Mouse (Mus musculus) liver, embryonic 13.5 days (tissue): ENCODE measurements around the gene Sergef. TPM values are rescaled to one million over a fixed set of nuclear protein-coding genes. Genes with fewer than 3 reads are reported as not detected.

Source experiments
- ATAC-seq: fragments of 200-750 bp; cut with Nextera tagmentation; 2 replicates; pipeline ENCODE4 v1.8.0; 2017; ENCODE audit warnings: low read depth, mild to moderate bottlenecking, moderate number of reproducible peaks, moderate library complexity
- DNase-seq: peaks from one replicate; pipeline ENCODE4 v3.0.0; 2022
- H3K27ac ChIP-seq: fragments of 300-500 bp; sonication (generic); 2 replicates; pipeline ENCODE4 v1.5.1; 2015; ENCODE audit warnings: moderate library complexity, mild to moderate bottlenecking, inconsistent platforms
- H3K27me3 ChIP-seq: fragments of 300-500 bp; sonication (generic); 2 replicates; pipeline ENCODE4 v1.6.1; 2015; ENCODE audit warnings: mild to moderate bottlenecking, inconsistent platforms
- H3K36me3 ChIP-seq: fragments of 300-500 bp; sonication (generic); 2 replicates; pipeline ENCODE4 v1.6.1; 2015; ENCODE audit warnings: mild to moderate bottlenecking, inconsistent platforms
- H3K4me1 ChIP-seq: fragments of 300-500 bp; sonication (generic); replicated peaks from 2 replicates; pipeline ENCODE4 v1.6.1; 2015; ENCODE audit warnings: inconsistent platforms
- H3K4me2 ChIP-seq: fragments of 300-500 bp; sonication (generic); 2 replicates; pipeline ENCODE4 v1.6.1; 2015; ENCODE audit warnings: inconsistent platforms, mild to moderate bottlenecking, moderate library complexity
- H3K4me3 ChIP-seq: fragments of 300-500 bp; sonication (generic); replicated peaks from 2 replicates; pipeline ENCODE4 v1.5.1; 2015; ENCODE audit warnings: mild to moderate bottlenecking, inconsistent platforms
- H3K9ac ChIP-seq: fragments of 300-500 bp; sonication (generic); 2 replicates; pipeline ENCODE4 v1.6.1; 2015; ENCODE audit warnings: mild to moderate bottlenecking, inconsistent platforms
- H3K9me3 ChIP-seq: fragments of 300-500 bp; sonication (generic); replicated peaks from 2 replicates; pipeline ENCODE4 v1.6.1; 2016; ENCODE audit warnings: inconsistent platforms
- WGBS: fragments of 180-500 bp; shearing (Covaris S2); methylation state at CpG from one replicate; pipeline ENCODE4 v1.1.7; 2015; ENCODE audit not compliant: insufficient replicate concordance; 5-methylcytosine and 5-hydroxymethylcytosine counted together
- polyA plus RNA-seq: library from polyadenylated mRNA; unstranded; fragments of >200 nt; fragmentation: Nextera tagmentation; extraction: Ambion mirVana; gene quantifications from 2 replicates; pipeline ENCODE4 v1.2.1, GENCODE M21; 2015

The Sergef gene
- polyA plus RNA-seq, 1 experiment from 2014 or later, result 7.5 TPM

GRCm38 (mm10) chr7:46535429-46535799 is 104.2 kb downstream of the Sergef start:
- Histone ChIP-seq H3K27ac (no peak overlapping the region), H3K9ac (no peak overlapping the region), H3K36me3 (no peaks in the 10 kb centered on the region), H3K4me1 (no peaks in the 10 kb centered on the region), H3K4me3 (no peak overlapping the region), H3K9me3 (no peaks in the 10 kb centered on the region), H3K27me3 (no peaks in the 10 kb centered on the region), H3K4me2 (no peak overlapping the region)
- ATAC-seq, result no peak
- no peak for DNase-seq
- 44% methylated on average over 10 of the region's 10 CpGs for WGBS

GRCm38 (mm10) chr7:46534767-46535428 is 104.7 kb downstream of the Sergef start:
- Histone ChIP-seq H3K4me2 (no peak overlapping the region), H3K9me3 (no peaks in the 10 kb centered on the region), H3K27me3 (no peaks in the 10 kb centered on the region), H3K4me3 (no peak overlapping the region), H3K27ac (no peak overlapping the region), H3K4me1 (no peaks in the 10 kb centered on the region), H3K9ac (no peak overlapping the region), H3K36me3 (no peaks in the 10 kb centered on the region)
- DNase-seq (no peak), ATAC-seq (no peak)
- WGBS, result 76% methylated on average over 11 of the region's 11 CpGs

GRCm38 (mm10) chr7:46533518-46533917 is 106.1 kb downstream of the Sergef start:
- Histone ChIP-seq H3K9ac (no peak overlapping the region), H3K27ac (no peak overlapping the region), H3K36me3 (no peaks in the 10 kb centered on the region), H3K4me2 (no peak overlapping the region), H3K4me3 (no peak overlapping the region), H3K9me3 (no peaks in the 10 kb centered on the region), H3K27me3 (no peaks in the 10 kb centered on the region), H3K4me1 (no peaks in the 10 kb centered on the region)
- DNase-seq (no peak), ATAC-seq (no peak)
- 80% methylated on average over 11 of the region's 11 CpGs for WGBS

- H3K9ac ChIP-seq, result no peak overlapping the region
- peaks cover 8% of the 10 kb centered on the region for H3K4me1 ChIP-seq
- H3K27me3 ChIP-seq, result no peaks in the 10 kb centered on the region
- H3K4me3 ChIP-seq, result no peak overlapping the region
- no peak for ATAC-seq
- no peak for DNase-seq
- no peak overlapping the region for H3K4me2 ChIP-seq
- WGBS, result 39% methylated on average over 5 of the region's 5 CpGs
- no peak overlapping the region for H3K27ac ChIP-seq
- H3K9me3 ChIP-seq, result no peaks in the 10 kb centered on the region
- H3K36me3 ChIP-seq, result no peaks in the 10 kb centered on the region
Measured at GRCm38 (mm10) chr7:46531345-46531744, 108.3 kb downstream of the Sergef start.

GRCm38 (mm10) chr7:46529930-46530329 is 109.7 kb downstream of the Sergef start:
- Histone ChIP-seq H3K27me3 (no peaks in the 10 kb centered on the region), H3K36me3 (no peaks in the 10 kb centered on the region), H3K9me3 (no peaks in the 10 kb centered on the region), H3K4me2 (no peak overlapping the region), H3K4me3 (no peak overlapping the region), H3K9ac (no peak overlapping the region), H3K27ac (no peak overlapping the region), H3K4me1 (peaks cover 8% of the 10 kb centered on the region)
- no peak for DNase-seq
- WGBS, result 66% methylated on average over 8 of the region's 8 CpGs
- ATAC-seq, result no peak

GRCm38 (mm10) chr7:46529259-46529658 is 110.3 kb downstream of the Sergef start:
- Histone ChIP-seq H3K27ac (no peak overlapping the region), H3K27me3 (no peaks in the 10 kb centered on the region), H3K4me3 (no peak overlapping the region), H3K4me1 (peaks cover 8% of the 10 kb centered on the region), H3K9me3 (no peaks in the 10 kb centered on the region), H3K9ac (no peak overlapping the region), H3K36me3 (no peaks in the 10 kb centered on the region), H3K4me2 (no peak overlapping the region)
- DNase-seq, result no peak
- ATAC-seq, result no peak
- 75% methylated on average over 5 of the region's 5 CpGs for WGBS

- H3K9me3 ChIP-seq, result no peaks in the 10 kb centered on the region
- H3K36me3 ChIP-seq, result no peaks in the 10 kb centered on the region
- no peak overlapping the region for H3K9ac ChIP-seq
- no peak overlapping the region for H3K27ac ChIP-seq
- H3K4me3 ChIP-seq, result no peak overlapping the region
- no peak for DNase-seq
- ATAC-seq, result no peak
- H3K4me1 ChIP-seq, result peaks cover 8% of the 10 kb centered on the region
- no peaks in the 10 kb centered on the region for H3K27me3 ChIP-seq
- no peak overlapping the region for H3K4me2 ChIP-seq
- 15% methylated on average over 6 of the region's 6 CpGs for WGBS
Measured at GRCm38 (mm10) chr7:46526665-46527154, 112.9 kb downstream of the Sergef start.

GRCm38 (mm10) chr7:46523215-46523614 is 116.4 kb downstream of the Sergef start:
- Histone ChIP-seq H3K27ac (no peak overlapping the region), H3K4me1 (peaks cover 8% of the 10 kb centered on the region), H3K4me2 (no peak overlapping the region), H3K27me3 (no peaks in the 10 kb centered on the region), H3K9ac (no peak overlapping the region), H3K4me3 (no peak overlapping the region), H3K9me3 (no peaks in the 10 kb centered on the region), H3K36me3 (no peaks in the 10 kb centered on the region)
- no peak for ATAC-seq
- DNase-seq, result no peak
- WGBS, result 55% methylated on average over 7 of the region's 7 CpGs

GRCm38 (mm10) chr7:46521794-46522193 is 117.8 kb downstream of the Sergef start:
- H3K9ac ChIP-seq, result no peak overlapping the region
- H3K9me3 ChIP-seq, result no peaks in the 10 kb centered on the region
- H3K4me3 ChIP-seq, result no peak overlapping the region
- 85% methylated on average over 17 of the region's 17 CpGs for WGBS
- ATAC-seq, result no peak
- no peak for DNase-seq
- H3K27ac ChIP-seq, result no peak overlapping the region
- no peak overlapping the region for H3K4me2 ChIP-seq
- H3K4me1 ChIP-seq, result peaks cover 2% of the 10 kb centered on the region
- no peaks in the 10 kb centered on the region for H3K36me3 ChIP-seq
- no peaks in the 10 kb centered on the region for H3K27me3 ChIP-seq

GRCm38 (mm10) chr7:46519148-46519547 is 120.5 kb downstream of the Sergef start:
- H3K4me1 ChIP-seq, result no peaks in the 10 kb centered on the region
- no peak overlapping the region for H3K9ac ChIP-seq
- no peak overlapping the region for H3K4me3 ChIP-seq
- H3K4me2 ChIP-seq, result no peak overlapping the region
- DNase-seq, result no peak
- WGBS, result 63% methylated on average over 11 of the region's 11 CpGs
- ATAC-seq, result no peak
- no peaks in the 10 kb centered on the region for H3K27me3 ChIP-seq
- H3K9me3 ChIP-seq, result no peaks in the 10 kb centered on the region
- H3K27ac ChIP-seq, result no peak overlapping the region
- no peaks in the 10 kb centered on the region for H3K36me3 ChIP-seq

- H3K27me3 ChIP-seq, result no peaks in the 10 kb centered on the region
- H3K9me3 ChIP-seq, result no peaks in the 10 kb centered on the region
- H3K4me3 ChIP-seq, result no peak overlapping the region
- H3K36me3 ChIP-seq, result no peaks in the 10 kb centered on the region
- DNase-seq (no peak), ATAC-seq (no peak)
- H3K4me1 ChIP-seq, result no peaks in the 10 kb centered on the region
- 41% methylated on average over 5 of the region's 5 CpGs for WGBS
- H3K27ac ChIP-seq, result no peak overlapping the region
- no peak overlapping the region for H3K4me2 ChIP-seq
- no peak overlapping the region for H3K9ac ChIP-seq
Measured at GRCm38 (mm10) chr7:46517158-46517557, 122.4 kb downstream of the Sergef start.

GRCm38 (mm10) chr7:46515960-46516359 is 123.6 kb downstream of the Sergef start:
- DNase-seq, result no peak
- Histone ChIP-seq H3K4me2 (no peak overlapping the region), H3K4me1 (no peaks in the 10 kb centered on the region), H3K27ac (no peak overlapping the region), H3K4me3 (no peak overlapping the region), H3K9me3 (no peaks in the 10 kb centered on the region), H3K27me3 (no peaks in the 10 kb centered on the region), H3K36me3 (no peaks in the 10 kb centered on the region), H3K9ac (no peak overlapping the region)
- no peak for ATAC-seq
- 63% methylated on average over 5 of the region's 5 CpGs for WGBS
